ENCODE assay signal across 26 mouse cellular contexts in the genomic region with DNA sequence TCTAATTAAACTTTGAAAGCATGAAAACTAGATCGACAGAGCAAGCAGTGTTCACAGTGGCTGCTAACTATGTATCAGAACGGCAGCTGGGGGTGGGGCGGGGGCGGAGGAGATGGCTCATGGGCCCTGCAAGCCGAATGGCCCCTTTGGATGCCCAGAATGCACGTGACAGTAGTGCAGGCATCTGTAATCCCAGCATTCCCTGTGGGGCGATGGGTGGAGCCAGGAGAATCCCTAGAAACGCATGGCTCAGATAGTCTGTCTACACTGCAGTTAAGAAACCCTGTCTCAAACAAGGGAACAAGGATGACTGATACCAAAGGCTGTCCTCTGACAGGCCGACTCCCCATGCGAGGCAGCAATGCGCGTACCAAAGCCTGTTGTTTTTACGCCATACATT. TPM values are rescaled to one million over a fixed set of nuclear protein-coding genes. Genes with fewer than 3 reads are reported as not detected.
"Had no signal": no experiment of that assay in that cellular context is flagged by ENCODE, and none has a peak within 500 bp of the region (broad histone marks: within the 10 kb centered on the region; RNA-seq: fewer than 3 reads in every experiment).

No protein-coding gene starts in this region.

- H3K4me3 ChIP-seq: heart, embryonic 13.5 days; heart, embryonic 15.5 days; hindbrain, embryonic 13.5 days; hindbrain, embryonic 15.5 days; kidney, embryonic 15.5 days; layer of hippocampus, adult 2 months; limb, embryonic 13.5 days; limb, embryonic 15.5 days; liver, embryonic 13.5 days had no signal

- H3K27ac ChIP-seq: heart, embryonic 13.5 days; heart, embryonic 15.5 days; hindbrain, embryonic 13.5 days; hindbrain, embryonic 15.5 days; hindbrain, postnatal 0 days; kidney, embryonic 15.5 days; layer of hippocampus, adult 2 months; limb, embryonic 13.5 days; limb, embryonic 15.5 days; liver, embryonic 13.5 days had no signal

- H3K27me3 ChIP-seq: heart, embryonic 13.5 days; heart, embryonic 15.5 days; hindbrain, embryonic 13.5 days; hindbrain, embryonic 15.5 days; kidney, embryonic 15.5 days; limb, embryonic 13.5 days; limb, embryonic 15.5 days; liver, embryonic 13.5 days had no signal

- DNase-seq: gastrocnemius, postnatal 14 days; gastrocnemius, postnatal 36 days; heart, adult 18-20 months; heart, postnatal 14 days; heart, postnatal 36 days; kidney, adult 11 months; kidney, adult 2 months; kidney, adult 9 months; kidney, postnatal 10 days; kidney, postnatal 25 days; layer of hippocampus, postnatal 36 days; left cerebral cortex, postnatal 4 days; liver, embryonic 13.5 days had no signal

- H3K9me3 ChIP-seq: heart, embryonic 13.5 days; heart, embryonic 15.5 days; hindbrain, embryonic 13.5 days; hindbrain, embryonic 15.5 days; kidney, embryonic 15.5 days; limb, embryonic 13.5 days; limb, embryonic 15.5 days; liver, embryonic 13.5 days had no signal

- H3K36me3 ChIP-seq: heart, embryonic 13.5 days; heart, embryonic 15.5 days; hindbrain, embryonic 13.5 days; kidney, embryonic 15.5 days; limb, embryonic 13.5 days; limb, embryonic 15.5 days; liver, embryonic 13.5 days had no signal

- H3K9ac ChIP-seq: heart, embryonic 13.5 days; heart, embryonic 15.5 days; hindbrain, embryonic 13.5 days; hindbrain, embryonic 15.5 days; kidney, embryonic 15.5 days; limb, embryonic 13.5 days; limb, embryonic 15.5 days; liver, embryonic 13.5 days had no signal

- ATAC-seq: hindbrain, postnatal 0 days; intestine, embryonic 16.5 days had no signal

- H3K4me2 ChIP-seq: heart, embryonic 11.5 days; heart, embryonic 13.5 days; heart, embryonic 15.5 days; hindbrain, embryonic 13.5 days; hindbrain, embryonic 15.5 days; kidney, embryonic 15.5 days; limb, embryonic 13.5 days; limb, embryonic 15.5 days; liver, embryonic 13.5 days had no signal

- H3K4me1 ChIP-seq: heart, embryonic 13.5 days; heart, embryonic 15.5 days; hindbrain, embryonic 13.5 days; hindbrain, embryonic 15.5 days; kidney, embryonic 15.5 days; limb, embryonic 13.5 days; limb, embryonic 15.5 days; liver, embryonic 13.5 days had no signal

RNA-seq across cellular contexts. Expression of a gene that starts 14.6 kb away (rescaled TPM):
- polyA plus RNA-seq: intestine, embryonic 14.5 days; liver, adult 2 months had no signal

RNA-seq across cellular contexts. Expression of a gene that starts 43.5 kb away (rescaled TPM):
- polyA plus RNA-seq: heart, embryonic 11.5 days; heart, embryonic 15.5 days; intestine, embryonic 16.5 days; kidney, embryonic 15.5 days had no signal
